Mouse (Mus musculus): ENCODE measurements at regions not wholly inside any gene's neighbourhood (a gene's known extent, or its start where the extent isn't known, plus 50 kb on each side); places are given as distances from the start of the nearest gene placed in this dataset.
"Not testable (repeated sequence)": the region's sequence is repeated elsewhere in the genome, so short reads cannot be mapped to it uniquely, and the experiment has no call there.

DNA sequence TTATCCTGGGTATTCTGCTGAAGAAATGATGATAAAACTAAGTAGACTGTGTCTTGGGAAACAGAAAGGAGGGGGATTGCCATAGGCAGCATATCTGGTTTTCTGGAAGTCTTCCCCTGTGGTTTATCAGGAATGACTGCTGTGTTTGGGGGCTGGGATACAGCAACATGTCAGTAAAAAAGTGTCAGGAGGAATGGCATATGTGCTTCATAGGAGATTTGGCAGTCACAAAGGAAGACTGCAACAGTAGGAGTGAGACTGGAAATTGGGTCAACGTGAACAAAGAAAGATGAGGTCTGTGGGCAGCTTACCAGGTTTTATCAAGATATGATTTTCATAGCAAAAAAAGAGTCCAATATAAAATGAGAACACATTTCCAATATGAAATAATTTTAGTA lies 641.1 kb upstream of the Nrxn1 start:
- H3K27me3 ChIP-seq (ENCODE audit: control insufficient read depth, insufficient read depth, low read length): no peaks in the 10 kb centered on the region
- DNase-seq: peak; percentile 49 to 90
- H3K4me3 ChIP-seq (replicated peaks; ENCODE audit: insufficient read depth, low read depth, low read length): no peak overlapping the region
- H3K4me1 ChIP-seq (ENCODE audit: control insufficient read depth, insufficient read depth, low read length): no peaks in the 10 kb centered on the region
- WGBS: 22% methylated on average over 1 of the region's 1 CpGs
- H3K27ac ChIP-seq (ENCODE audit: insufficient read depth, low read length): no peak overlapping the region; the same call in 1 of the 2 replicates
- TF ChIP-seq CTCF (IDR thresholded peaks at IDR 0.05; ENCODE audit: borderline replicate concordance, insufficient read depth, low read depth, low read length) (no peak), POLR2A (IDR thresholded peaks at IDR 0.05; ENCODE audit: borderline replicate concordance, insufficient read depth, low read length) (no peak)

- no peaks in the 10 kb centered on the region for H3K27me3 ChIP-seq (ENCODE audit: control insufficient read depth, insufficient read depth, low read length)
- 90% methylated on average over 2 of the region's 2 CpGs for WGBS
- no peak overlapping the region for H3K4me3 ChIP-seq (replicated peaks; ENCODE audit: insufficient read depth, low read depth, low read length)
- DNase-seq: no peak
- TF ChIP-seq CTCF (IDR thresholded peaks at IDR 0.05; ENCODE audit: borderline replicate concordance, insufficient read depth, low read depth, low read length) (no peak), POLR2A (IDR thresholded peaks at IDR 0.05; ENCODE audit: borderline replicate concordance, insufficient read depth, low read length) (no peak)
- H3K27ac ChIP-seq (ENCODE audit: insufficient read depth, low read length): no peak overlapping the region; the same call in 1 of the 2 replicates
- H3K4me1 ChIP-seq (ENCODE audit: control insufficient read depth, insufficient read depth, low read length): no peaks in the 10 kb centered on the region
Measured at GRCm38 (mm10) chr17:91733174-91733926, 640.5 kb upstream of the Nrxn1 start.

DNA sequence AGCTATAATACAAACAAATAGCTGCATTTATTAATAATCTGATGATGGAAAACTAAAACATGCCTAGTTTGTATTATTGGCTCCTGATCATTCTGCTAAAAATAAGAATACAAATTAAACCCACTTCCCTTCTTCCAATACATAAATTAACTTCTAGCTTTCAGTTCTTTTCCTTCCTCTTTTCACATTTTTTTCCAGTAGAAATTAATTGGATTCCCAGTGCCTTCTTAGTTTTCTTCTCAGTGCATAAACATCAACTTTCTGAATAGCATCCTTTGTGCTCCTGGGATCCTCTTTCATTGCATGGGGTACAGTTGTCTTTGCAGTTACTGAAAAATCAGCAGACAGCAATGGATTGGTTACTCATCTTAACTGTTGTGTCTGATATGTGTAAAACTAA lies 617.5 kb upstream of the Nrxn1 start:
- DNase-seq: no peak
- H3K4me1 ChIP-seq (ENCODE audit: control insufficient read depth, insufficient read depth, low read length): no peaks in the 10 kb centered on the region
- H3K27me3 ChIP-seq (ENCODE audit: control insufficient read depth, insufficient read depth, low read length): no peaks in the 10 kb centered on the region
- no peak for TF ChIP-seq CTCF (IDR thresholded peaks at IDR 0.05; ENCODE audit: borderline replicate concordance, insufficient read depth, low read depth, low read length)
- no peak for TF ChIP-seq POLR2A (IDR thresholded peaks at IDR 0.05; ENCODE audit: borderline replicate concordance, insufficient read depth, low read length)
- no peak overlapping the region for H3K4me3 ChIP-seq (replicated peaks; ENCODE audit: insufficient read depth, low read depth, low read length)
- H3K27ac ChIP-seq (ENCODE audit: insufficient read depth, low read length): no peak overlapping the region

DNA sequence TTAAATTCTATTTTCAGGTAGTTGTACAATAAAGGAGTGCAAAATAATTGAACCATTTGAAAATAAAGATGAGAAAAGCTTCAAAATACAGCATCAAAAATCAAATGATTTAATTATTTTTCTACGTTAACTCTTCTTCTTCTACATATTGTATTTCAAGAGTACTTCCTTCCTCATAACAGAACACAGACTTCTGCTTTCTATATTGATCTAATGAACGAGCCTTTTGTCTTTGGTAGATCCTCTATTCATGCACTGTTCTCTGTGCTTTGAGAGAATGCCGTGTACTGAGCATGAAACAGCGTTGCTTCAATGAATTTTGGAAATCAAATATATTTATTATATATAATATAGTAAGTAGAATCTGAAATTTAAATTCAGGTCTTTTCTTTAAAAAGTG lies 598.2 kb upstream of the Nrxn1 start:
- H3K27me3 ChIP-seq (ENCODE audit: control insufficient read depth, insufficient read depth, low read length): no peaks in the 10 kb centered on the region
- no peak overlapping the region for H3K27ac ChIP-seq (ENCODE audit: insufficient read depth, low read length)
- H3K4me3 ChIP-seq (replicated peaks; ENCODE audit: insufficient read depth, low read depth, low read length): no peak overlapping the region
- no peaks in the 10 kb centered on the region for H3K4me1 ChIP-seq (ENCODE audit: control insufficient read depth, insufficient read depth, low read length)
- no peak for DNase-seq
- WGBS: 80% methylated on average over 4 of the region's 4 CpGs
- TF ChIP-seq CTCF (IDR thresholded peaks at IDR 0.05; ENCODE audit: borderline replicate concordance, insufficient read depth, low read depth, low read length) (no peak), POLR2A (IDR thresholded peaks at IDR 0.05; ENCODE audit: borderline replicate concordance, insufficient read depth, low read length) (no peak)

- Histone ChIP-seq H3K4me1 (ENCODE audit: control insufficient read depth, insufficient read depth, low read length) (no peaks in the 10 kb centered on the region), H3K27me3 (ENCODE audit: control insufficient read depth, insufficient read depth, low read length) (no peaks in the 10 kb centered on the region), H3K27ac (ENCODE audit: insufficient read depth, low read length) (no peak overlapping the region), H3K4me3 (replicated peaks; ENCODE audit: insufficient read depth, low read depth, low read length) (no peak overlapping the region)
- DNase-seq: no peak
- TF ChIP-seq CTCF (IDR thresholded peaks at IDR 0.05; ENCODE audit: borderline replicate concordance, insufficient read depth, low read depth, low read length) (no peak), POLR2A (IDR thresholded peaks at IDR 0.05; ENCODE audit: borderline replicate concordance, insufficient read depth, low read length) (no peak)
Measured at GRCm38 (mm10) chr17:91657449-91657848, 564.6 kb upstream of the Nrxn1 start.

DNA sequence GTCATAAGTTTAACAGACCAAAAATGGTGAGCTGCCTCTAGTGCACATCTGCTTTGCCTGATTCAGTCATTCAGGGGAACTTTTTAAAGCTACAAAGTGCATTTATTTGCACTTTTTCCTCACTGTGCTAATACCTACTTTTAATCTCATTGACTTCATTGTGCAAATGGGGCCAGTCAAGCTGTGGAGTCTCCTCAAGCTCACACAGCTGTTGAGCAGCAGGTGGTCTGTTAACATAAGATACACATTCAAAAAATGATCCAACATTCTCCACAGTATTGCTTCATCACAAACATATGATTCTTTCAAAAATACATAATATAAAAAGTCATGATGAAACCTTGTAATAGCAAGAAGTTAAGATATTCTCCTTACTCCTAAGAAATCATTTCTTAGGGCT lies 564.2 kb upstream of the Nrxn1 start:
- DNase-seq: no peak
- no peaks in the 10 kb centered on the region for H3K4me1 ChIP-seq (ENCODE audit: control insufficient read depth, insufficient read depth, low read length)
- H3K4me3 ChIP-seq (replicated peaks; ENCODE audit: insufficient read depth, low read depth, low read length): no peak overlapping the region
- no peak overlapping the region for H3K27ac ChIP-seq (ENCODE audit: insufficient read depth, low read length)
- no peaks in the 10 kb centered on the region for H3K27me3 ChIP-seq (ENCODE audit: control insufficient read depth, insufficient read depth, low read length)
- TF ChIP-seq CTCF (IDR thresholded peaks at IDR 0.05; ENCODE audit: borderline replicate concordance, insufficient read depth, low read depth, low read length) (no peak), POLR2A (IDR thresholded peaks at IDR 0.05; ENCODE audit: borderline replicate concordance, insufficient read depth, low read length) (no peak)

DNA sequence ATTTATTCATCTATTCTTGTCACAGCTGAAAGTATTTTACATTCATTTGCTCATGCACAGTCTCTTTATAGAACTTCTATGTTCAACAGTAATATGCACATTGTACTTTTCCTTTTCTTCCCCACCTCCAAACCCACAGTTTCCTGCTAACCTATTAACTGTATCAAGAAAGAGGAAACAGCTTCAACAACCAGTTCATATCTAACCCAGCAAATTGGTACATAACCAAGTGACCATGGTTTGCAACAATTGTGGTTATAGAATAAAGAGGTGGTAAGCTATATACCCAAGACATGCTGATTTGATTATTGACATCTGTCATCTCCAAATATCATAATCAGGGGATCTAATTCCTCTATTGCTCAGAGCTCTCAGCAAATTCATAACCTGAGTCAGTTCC lies 539.0 kb upstream of the Nrxn1 start:
- Histone ChIP-seq H3K4me1 (ENCODE audit: control insufficient read depth, insufficient read depth, low read length) (no peaks in the 10 kb centered on the region), H3K27ac (ENCODE audit: insufficient read depth, low read length) (no peak overlapping the region), H3K4me3 (replicated peaks; ENCODE audit: insufficient read depth, low read depth, low read length) (no peak overlapping the region), H3K27me3 (ENCODE audit: control insufficient read depth, insufficient read depth, low read length) (no peaks in the 10 kb centered on the region)
- no peak for DNase-seq
- TF ChIP-seq POLR2A (IDR thresholded peaks at IDR 0.05; ENCODE audit: borderline replicate concordance, insufficient read depth, low read length): no peak
- TF ChIP-seq CTCF (IDR thresholded peaks at IDR 0.05; ENCODE audit: borderline replicate concordance, insufficient read depth, low read depth, low read length): no peak

DNA sequence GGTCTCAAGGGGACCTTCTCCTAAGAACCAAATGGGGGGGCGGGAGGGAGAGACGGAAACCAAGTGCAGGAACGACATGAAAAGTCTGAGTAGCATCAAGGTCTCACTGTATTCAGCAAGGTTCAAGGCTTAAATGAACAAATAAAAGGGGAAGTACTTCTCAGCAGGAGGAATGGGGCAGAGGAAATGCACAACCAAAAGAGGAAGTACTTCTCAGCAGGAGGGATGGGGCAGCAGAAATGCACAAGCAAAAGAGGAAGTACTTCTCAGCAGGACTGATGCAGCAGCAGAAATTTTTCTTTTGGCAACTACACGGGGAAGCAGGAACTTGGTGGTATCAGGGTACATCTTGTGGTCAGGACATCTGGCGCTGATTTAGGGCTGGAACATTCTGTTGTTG lies 521.3 kb upstream of the Nrxn1 start:
- H3K27ac ChIP-seq (ENCODE audit: insufficient read depth, low read length); H3K4me3 ChIP-seq (replicated peaks; ENCODE audit: insufficient read depth, low read depth, low read length); H3K4me1 ChIP-seq (ENCODE audit: control insufficient read depth, insufficient read depth, low read length); H3K27me3 ChIP-seq (ENCODE audit: control insufficient read depth, insufficient read depth, low read length); DNase-seq: not testable (repeated sequence)
- 88% methylated on average over 5 of the region's 5 CpGs for WGBS

Data from cerebellum, adult 2 months (tissue).